ENCODE assay signal across 35 mouse cellular contexts in the genomic region with DNA sequence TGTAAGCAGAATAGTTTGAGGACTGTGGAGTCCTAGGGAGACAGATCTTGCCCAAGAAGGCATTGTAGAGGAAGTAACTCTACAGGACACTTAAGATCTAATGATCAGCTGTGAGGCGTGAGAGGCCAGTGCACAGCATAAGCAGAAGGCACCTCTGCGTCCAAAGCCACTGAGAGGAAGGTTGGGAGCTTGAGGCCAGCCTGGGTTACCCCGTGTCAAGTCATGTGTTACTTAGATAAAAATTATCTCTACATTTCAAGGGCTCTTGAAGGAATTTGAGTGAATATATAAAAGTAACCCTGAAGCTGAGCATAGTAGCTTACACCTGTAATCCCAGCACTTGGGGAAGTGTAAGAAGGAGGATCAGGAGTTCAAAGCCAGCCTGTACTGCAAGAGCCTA. TPM values are rescaled to one million over a fixed set of nuclear protein-coding genes. Genes with fewer than 3 reads are reported as not detected.
DNase-seq lines count a peak whose midpoint lies in the region; ATAC-seq lines count a peak whose summit lies in the region.
"Had no signal": no experiment of that assay in that cellular context is flagged by ENCODE, and none has a peak within 500 bp of the region (broad histone marks: within the 10 kb centered on the region; RNA-seq: fewer than 3 reads in every experiment).

No protein-coding gene starts in this region.

- peaks cover 24% of the 10 kb centered on the region for H3K4me1 ChIP-seq in liver, embryonic 13.5 days (replicated peaks)
- H3K4me1 ChIP-seq: forebrain, embryonic 13.5 days; heart, embryonic 13.5 days; hindbrain, embryonic 10.5 days; hindbrain, embryonic 15.5 days; limb, embryonic 12.5 days had no signal

- H3K4me2 ChIP-seq in liver, embryonic 13.5 days: peak overlapping the region; percentile 2; the same call in 1 of the 2 replicates
- H3K4me2 ChIP-seq: forebrain, embryonic 13.5 days; heart, embryonic 13.5 days; hindbrain, embryonic 15.5 days; limb, embryonic 12.5 days had no signal

- no peaks in the 10 kb centered on the region for H3K9me3 ChIP-seq in liver, embryonic 13.5 days (replicated peaks)
- H3K9me3 ChIP-seq: forebrain, embryonic 13.5 days; heart, embryonic 13.5 days; hindbrain, embryonic 10.5 days; hindbrain, embryonic 15.5 days had no signal

- peak; percentile 80 for ATAC-seq in erythroid progenitor cell, adult 5-6 weeks (replicated peaks; ENCODE audit: low FRiP score, poor library complexity, severe bottlenecking)
- ATAC-seq in liver, embryonic 13.5 days (ENCODE audit: low read depth): peak; percentile 89
- peak; percentile 50 for ATAC-seq in megakaryocyte progenitor cell, adult 5-6 weeks (replicated peaks; ENCODE audit: poor library complexity)
- ATAC-seq: CD4-positive, CD25-positive, alpha-beta regulatory T cell, adult 4 months; forebrain, embryonic 13.5 days; inflammation-experienced regulatory T-cells, adult 6 months; lung, postnatal 0 days; Patski had no signal

- 23% methylated on average over 3 of the region's 3 CpGs for WGBS in liver, embryonic 13.5 days (ENCODE audit: insufficient replicate concordance)

- no peak overlapping the region for H3K4me3 ChIP-seq in liver, embryonic 13.5 days (replicated peaks)
- H3K4me3 ChIP-seq: forebrain, embryonic 13.5 days; heart, adult 2 months; heart, embryonic 13.5 days; hindbrain, embryonic 10.5 days; hindbrain, embryonic 15.5 days; limb, embryonic 12.5 days had no signal

- H3K9ac ChIP-seq in liver, embryonic 13.5 days: peak overlapping the region; percentile 36; the same call in 1 of the 2 replicates
- H3K9ac ChIP-seq: forebrain, embryonic 13.5 days; heart, embryonic 13.5 days; hindbrain, embryonic 15.5 days; limb, embryonic 12.5 days had no signal

- peak overlapping the region; percentile 37 for H3K27ac ChIP-seq in liver, embryonic 13.5 days
- H3K27ac ChIP-seq: forebrain, embryonic 13.5 days; heart, adult 2 months; heart, embryonic 13.5 days; hindbrain, embryonic 10.5 days; hindbrain, embryonic 15.5 days; limb, embryonic 12.5 days had no signal

- H3K27me3 ChIP-seq in liver, embryonic 13.5 days: no peaks in the 10 kb centered on the region
- H3K27me3 ChIP-seq: forebrain, embryonic 13.5 days; heart, embryonic 13.5 days; hindbrain, embryonic 15.5 days; limb, embryonic 12.5 days; Patski had no signal

- peak; percentile 19 for DNase-seq in MEL-GATA-1-ER (ENCODE audit: extremely low read depth, low read depth)
- peak; percentile 37 for DNase-seq in liver, embryonic 13.5 days
- no peak for DNase-seq in right cerebral cortex, adult 18-20 months
- no peak for DNase-seq in Muller cell, postnatal 12 days (ENCODE audit: inconsistent ontology term)
- DNase-seq in left cerebral cortex, adult 8-10 months (ENCODE audit: low spot score in 2 of 2): no peak
- DNase-seq: adrenal gland, postnatal 10 days; cerebellum, adult 18-20 months; cerebellum, postnatal 10 days; heart, adult 2 months; heart, postnatal 10 days; kidney, adult 8-10 months; kidney, postnatal 10 days; layer of hippocampus, postnatal 36 days; lung, adult 18-20 months; lung, postnatal 4 days; midbrain, embryonic 14.5 days; retina, postnatal 1 day; right cerebral cortex, postnatal 25 days; thymus, adult 2 months; thymus, postnatal 36 days had no signal

- peaks cover 89% of the 10 kb centered on the region for H3K36me3 ChIP-seq in liver, embryonic 13.5 days

RNA-seq across cellular contexts. Expression of gene Aqp7, which starts 34.6 kb away (rescaled TPM):
- total RNA-seq in erythroid progenitor cell, adult 5-6 weeks (2015; ENCODE audit: low replicate concordance): not detected in 2 replicates
- not detected in 2 replicates for total RNA-seq in erythroid progenitor cell, adult 5-6 weeks (2017; ENCODE audit: low replicate concordance)
- 1.2 and 1.4 TPM in 2 replicates for polyA plus RNA-seq in liver, embryonic 13.5 days (2015; fragmentation: Nextera tagmentation; extraction: Ambion mirVana)
- 0.20 TPM in 1 of 2 replicates, not detected in the other for total RNA-seq in megakaryocyte progenitor cell, adult 5-6 weeks (2015)
- total RNA-seq in megakaryocyte progenitor cell, adult 5-6 weeks (2017): not detected in 2 replicates
- total RNA-seq in left cerebral cortex, adult 8-10 months (2022): not detected
- total RNA-seq: layer of hippocampus, postnatal 36 days; left cerebral cortex, postnatal 14 days; monocyte, adult 5-6 weeks had no signal
- polyA plus RNA-seq: CD4-positive, CD25-positive, alpha-beta regulatory T cell, adult 4 months; cortical plate, adult 2 months; forebrain, embryonic 13.5 days; heart, embryonic 13.5 days; hindbrain, embryonic 10.5 days; hindbrain, embryonic 15.5 days; limb, embryonic 12.5 days; neural tube, embryonic 14.5 days had no signal

RNA-seq across cellular contexts. Expression of gene Nfx1, which starts 42.6 kb away (rescaled TPM):
- total RNA-seq in erythroid progenitor cell, adult 5-6 weeks (2015; ENCODE audit: low replicate concordance): 28.8 and 46.5 TPM in 2 replicates
- 45.1 and 51.8 TPM in 2 replicates for total RNA-seq in erythroid progenitor cell, adult 5-6 weeks (2017; ENCODE audit: low replicate concordance)
- 32.8 and 40.5 TPM in 2 replicates for polyA plus RNA-seq in liver, embryonic 13.5 days (2015; fragmentation: Nextera tagmentation; extraction: Ambion mirVana)
- total RNA-seq in megakaryocyte progenitor cell, adult 5-6 weeks (2015): 47.5 and 51.8 TPM in 2 replicates
- 70.5 and 71.5 TPM in 2 replicates for total RNA-seq in megakaryocyte progenitor cell, adult 5-6 weeks (2017)
- total RNA-seq in left cerebral cortex, adult 8-10 months (2022): 10 to 100 TPM; 77.9 to 83.4 (median 80.2) TPM

Comparison
In these comparisons a context has a peak if more than half of its experiments do, and no peak if none do; other contexts are left out.
1. DNase-seq: peak in MEL-GATA-1-ER (single experiment) and liver, embryonic 13.5 days (single experiment); none in right cerebral cortex, adult 18-20 months (single experiment), Muller cell, postnatal 12 days (single experiment) and left cerebral cortex, adult 8-10 months (0 of 2).
2. Peak in every context shown above with its lines, with median percentiles within 50 percentile points of each other: ATAC-seq.